In the genomic region with DNA sequence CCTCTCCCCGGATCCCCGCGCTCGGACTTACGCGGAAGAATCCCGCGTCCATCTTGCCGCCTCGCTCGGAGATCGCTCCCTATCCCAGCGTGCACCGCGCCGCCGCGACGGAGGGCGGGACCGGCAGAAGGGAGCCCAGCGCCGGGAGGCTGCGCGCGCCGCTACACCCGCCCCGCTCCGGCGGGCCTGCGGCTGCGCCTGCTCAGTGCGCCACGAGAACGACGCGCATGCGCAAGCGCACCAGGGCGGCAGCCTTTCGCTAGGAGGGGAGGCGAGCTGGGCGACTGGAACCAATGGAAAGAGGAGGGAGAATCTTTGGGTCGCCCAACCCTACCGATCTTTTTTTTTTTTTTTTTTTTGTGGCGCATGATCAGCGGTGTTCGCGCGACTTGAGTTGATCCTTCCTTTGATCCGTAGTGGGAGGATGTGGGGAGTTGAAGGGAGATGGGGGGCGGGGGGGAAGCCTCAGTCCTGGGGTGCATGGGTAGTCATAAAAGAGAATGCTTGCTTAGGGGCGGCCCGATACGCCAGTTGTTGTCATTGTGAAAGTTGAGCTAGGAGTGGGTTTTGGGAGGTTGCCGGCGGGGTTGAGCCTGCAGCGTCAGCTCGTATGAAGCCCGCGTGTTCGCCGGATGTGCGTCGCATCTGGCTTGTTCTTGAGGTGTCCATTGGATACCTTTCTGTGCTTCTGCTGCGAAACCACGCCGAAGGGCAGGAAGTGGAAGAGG, we compare ENCODE assay signal across 8 mouse cellular contexts. TPM values are rescaled to one million over a fixed set of nuclear protein-coding genes. Genes with fewer than 3 reads are reported as not detected.
DNase-seq lines count a peak whose midpoint lies in the region; ATAC-seq lines count a peak whose summit lies in the region.

A gene (minus strand): TSS at position 256 of the 728 bp plus-strand sequence.

- H3K9me3 ChIP-seq in hindbrain, embryonic 16.5 days (ENCODE audit: control insufficient read depth, low read length) = no peaks in the 10 kb centered on the region

- DNase-seq in WW6 (ENCODE audit: low read depth, low spot score) = peak; percentile 95
- DNase-seq in cerebellum, postnatal 4 days (ENCODE audit: low spot score in 2 of 2) = peak; percentile 96 to 99
- peak; percentile 98 for DNase-seq in gastrocnemius, adult 18-20 months (ENCODE audit: low spot score)
- peak; percentile 98 to 99 for DNase-seq in left cerebral cortex, adult 18-20 months (ENCODE audit: low spot score in 2 of 2)
- peak; percentile 99 for DNase-seq in right cerebral cortex, adult 18-20 months
- peak; percentile 94 for DNase-seq in urinary bladder, postnatal 10 days (ENCODE audit: low spot score)

- H3K4me3 ChIP-seq in hindbrain, embryonic 16.5 days (ENCODE audit: low read length) = peak within 1 kb of the TSS; percentile 65
- peak within 1 kb of the TSS; percentile 92 for H3K4me3 ChIP-seq in macrophage (ENCODE audit: inconsistent target)

- H3K36me3 ChIP-seq in hindbrain, embryonic 16.5 days (ENCODE audit: control insufficient read depth, insufficient read depth, low read length) = no peaks in the 10 kb centered on the region
- H3K36me3 ChIP-seq in macrophage (ENCODE audit: inconsistent target) = no peaks in the 10 kb centered on the region

- H3K4me2 ChIP-seq in hindbrain, embryonic 16.5 days (ENCODE audit: low read length) = peak within 1 kb of the TSS; percentile 94

- peak; percentile 94 for ATAC-seq in hindbrain, embryonic 16.5 days

- H3K9ac ChIP-seq in hindbrain, embryonic 16.5 days (ENCODE audit: low read depth, low read length) = peak within 1 kb of the TSS; percentile 81

- 0% methylated on average over 67 of the region's 69 CpGs for WGBS in hindbrain, embryonic 16.5 days
- WGBS in macrophage (ENCODE audit: missing documents) = 0% methylated on average over 43 of the region's 69 CpGs

- H3K79me2 ChIP-seq in macrophage (ENCODE audit: inconsistent target) = peaks cover 44% of the 10 kb centered on the region

- H3K4me1 ChIP-seq in hindbrain, embryonic 16.5 days (ENCODE audit: control insufficient read depth, insufficient read depth, low read depth, low read length) = peaks cover 14% of the 10 kb centered on the region

- no peaks in the 10 kb centered on the region for H3K27me3 ChIP-seq in hindbrain, embryonic 16.5 days (replicated peaks; ENCODE audit: control insufficient read depth, insufficient read depth, low read length)

- peak within 1 kb of the TSS; percentile 92 for H3K27ac ChIP-seq in hindbrain, embryonic 16.5 days (ENCODE audit: low read depth, low read length)
- H3K27ac ChIP-seq in macrophage = peak within 1 kb of the TSS; percentile 89

RNA-seq across cellular contexts. Expression of the gene that starts here (rescaled TPM):
- 10 to 100 TPM; 58.3 to 60.1 TPM for total RNA-seq in gastrocnemius, adult 18-20 months (2021)
- 151 and 163 TPM in 2 replicates for polyA plus RNA-seq in hindbrain, embryonic 16.5 days (2015; fragmentation: Nextera tagmentation; extraction: Ambion mirVana)
- total RNA-seq in left cerebral cortex, adult 18-20 months (2021) = 100 to 1,000 TPM; 131 to 132 TPM
- 100 to 1,000 TPM; 375 to 635 (median 477) TPM for total RNA-seq in macrophage (2018; cell fraction: chromatin; rRNA removed)
- 100 to 1,000 TPM in 14 of 26 experiments, 10 to 100 TPM in 12; 88.1 to 126 (median 101) TPM for total RNA-seq in macrophage (2018; cell fraction: cytosol; rRNA removed)
- total RNA-seq in macrophage (2018; cell fraction: nucleus; rRNA removed) = 100 to 1,000 TPM; 200 to 361 (median 267) TPM
- polyA plus RNA-seq in macrophage (2018) = 79.8 to 270 TPM (median 92.9 TPM) in 3 replicates

Comparison
In these comparisons a context has a peak if more than half of its experiments do, and no peak if none do; other contexts are left out.
1. Peak in every context shown above with its lines: DNase-seq, ATAC-seq, H3K4me3 ChIP-seq and H3K27ac ChIP-seq.